Mouse (Mus musculus) T-helper 17 cell (primary cell): ENCODE results near the gene 1600014C23Rik.

Source experiments
- in situ Hi-C, 2 experiments: fragments of 300-600 bp; cut with MboI, MseI; formaldehyde crosslinking; loops; 1 replicate in 1 of 2; 2 replicates in 1 of 2; pipeline ENCODE4 v1.15.1; 2025; ENCODE audit warnings: high pct_unique_total_duplicates in 2 of 2

The 1600014C23Rik gene

DNA sequence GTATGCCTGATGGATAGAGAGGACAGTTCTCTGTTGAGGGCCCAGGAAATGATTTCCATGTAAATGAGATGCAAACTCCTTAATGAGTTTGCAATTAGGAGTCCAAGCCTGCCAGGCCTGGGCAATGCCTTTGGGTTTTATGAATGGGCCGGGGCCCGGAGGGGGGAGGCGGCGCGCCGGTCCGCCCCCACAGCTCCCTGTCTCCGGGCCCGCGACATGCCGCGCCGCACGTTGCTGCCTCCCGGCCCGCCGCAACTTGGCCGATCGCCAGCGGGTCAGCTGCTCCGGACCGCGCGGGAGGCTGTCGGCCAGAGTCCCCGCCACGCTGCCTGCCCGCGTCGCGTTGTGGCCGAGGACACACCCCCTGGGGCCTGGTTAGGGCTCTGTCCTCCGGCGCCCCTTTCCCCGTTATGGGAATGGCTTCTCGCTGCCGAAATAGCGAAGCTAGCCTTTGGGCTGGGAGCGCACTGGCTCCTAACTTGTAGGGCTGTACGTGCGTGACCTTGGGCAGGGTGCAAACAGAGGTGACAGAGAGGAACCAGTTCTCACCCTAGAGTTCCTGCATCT lies at the start of gene 1600014C23Rik:
Gene 1600014C23Rik, minus strand, starts transcription at position 110 of the 567 bp plus-strand sequence.
- in situ Hi-C loops, result loop anchor here in 1 of 2 experiments (5.0 kb wide), 1 partner anchor 398 kb away; no protein-coding TSS in a partner anchor

DNA sequence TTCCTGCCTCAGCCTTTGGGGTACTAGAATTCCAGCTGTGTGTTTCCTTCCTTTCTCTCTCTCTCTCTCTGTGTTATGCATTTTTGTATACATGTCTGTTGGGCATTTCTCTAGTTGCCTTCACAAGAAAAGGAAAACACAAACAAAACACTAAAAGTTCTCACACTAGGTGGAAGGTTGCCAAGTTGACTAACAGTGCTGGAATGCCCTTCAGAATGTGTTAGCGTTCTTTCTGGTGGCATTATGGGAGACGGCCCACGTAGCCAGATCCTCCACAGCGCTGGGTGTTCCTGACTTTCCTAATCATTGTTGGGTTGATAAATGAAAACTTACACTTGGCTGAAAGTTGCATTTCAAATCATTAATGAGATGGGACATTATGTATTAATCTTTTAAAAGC lies 44.8 kb upstream of the 1600014C23Rik start:
- in situ Hi-C loops, result no loop called here

DNA sequence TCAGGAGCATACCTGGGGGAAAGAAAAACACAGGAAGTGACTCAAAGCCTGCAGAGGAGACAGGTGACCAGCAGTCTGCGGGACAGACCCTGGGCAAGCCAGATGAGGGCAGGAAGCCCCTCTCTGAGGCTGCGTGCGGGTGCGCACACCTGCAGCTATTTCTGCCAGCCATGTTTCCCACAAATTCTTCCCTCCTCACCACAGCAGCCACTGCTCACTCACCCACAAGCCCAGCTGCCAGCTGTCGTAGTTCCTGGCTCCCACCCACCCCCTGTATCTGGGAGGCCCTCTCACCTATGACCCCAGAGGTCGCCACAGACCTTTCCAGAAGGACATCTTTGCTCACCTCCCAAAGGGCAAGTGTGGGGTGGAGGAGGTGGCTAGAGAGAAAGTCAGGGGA lies 43.8 kb upstream of the 1600014C23Rik start:
- in situ Hi-C loops, result no loop called here

DNA sequence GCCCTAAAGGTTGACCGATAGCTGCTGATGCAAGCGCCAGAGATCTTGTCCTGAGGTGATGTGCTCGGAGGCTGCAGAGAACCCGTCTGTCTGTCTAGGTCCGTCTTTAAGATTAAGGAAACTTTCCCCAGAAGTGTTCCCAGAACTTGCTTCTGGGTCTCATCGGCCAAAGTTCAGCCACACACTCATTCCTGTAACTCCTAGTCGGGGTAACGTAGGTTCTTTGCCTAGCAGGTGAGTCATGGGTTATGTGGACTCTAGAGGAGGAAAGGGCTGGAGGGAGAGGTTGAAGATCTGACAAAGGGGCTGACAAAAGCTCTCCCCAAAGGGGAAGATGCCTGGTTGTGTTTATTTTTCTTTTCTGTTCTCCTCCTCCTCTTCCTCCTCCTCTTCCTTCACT lies 42.5 kb upstream of the 1600014C23Rik start:
- in situ Hi-C loops, result no loop called here

DNA sequence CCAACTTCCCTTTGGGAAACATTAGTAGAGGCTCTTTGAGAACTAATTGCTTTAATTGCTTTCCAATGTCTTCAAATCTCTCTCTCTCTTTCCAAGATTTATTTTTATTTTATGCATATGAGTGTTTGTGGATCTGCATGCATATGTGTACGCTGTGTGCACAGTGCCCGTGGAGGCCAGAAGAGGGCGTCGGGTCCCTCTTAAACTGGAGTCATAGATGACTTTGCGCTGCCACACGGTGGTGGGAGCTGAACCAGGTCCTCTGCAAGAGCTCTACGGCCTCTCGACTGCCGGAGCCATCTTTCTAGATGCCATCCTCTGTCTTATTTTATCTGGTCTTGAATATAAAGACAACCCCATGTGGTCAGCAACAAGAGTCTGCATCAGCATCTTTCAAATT lies 41.8 kb upstream of the 1600014C23Rik start:
- in situ Hi-C loops, result no loop called here

DNA sequence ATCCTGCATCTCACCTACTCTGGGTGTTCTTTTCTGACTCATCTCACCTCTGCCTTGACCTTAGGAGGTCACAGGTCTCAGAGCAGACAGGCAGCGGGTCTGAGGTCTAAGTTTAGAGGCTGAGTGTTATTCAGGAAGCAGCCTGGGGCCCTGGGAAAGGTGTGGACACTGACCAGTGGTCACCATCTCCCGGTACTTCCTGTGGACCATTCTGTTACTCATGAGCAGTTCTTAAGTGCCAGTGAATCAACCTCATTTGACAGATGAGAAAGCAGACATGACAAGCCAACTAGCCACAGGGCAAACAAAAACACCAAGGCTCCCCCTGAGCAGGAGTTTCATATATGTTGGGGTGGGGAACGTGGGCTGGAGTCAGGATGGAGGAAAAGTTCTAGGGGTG lies 38.9 kb upstream of the 1600014C23Rik start:
- in situ Hi-C loops, result no loop called here

DNA sequence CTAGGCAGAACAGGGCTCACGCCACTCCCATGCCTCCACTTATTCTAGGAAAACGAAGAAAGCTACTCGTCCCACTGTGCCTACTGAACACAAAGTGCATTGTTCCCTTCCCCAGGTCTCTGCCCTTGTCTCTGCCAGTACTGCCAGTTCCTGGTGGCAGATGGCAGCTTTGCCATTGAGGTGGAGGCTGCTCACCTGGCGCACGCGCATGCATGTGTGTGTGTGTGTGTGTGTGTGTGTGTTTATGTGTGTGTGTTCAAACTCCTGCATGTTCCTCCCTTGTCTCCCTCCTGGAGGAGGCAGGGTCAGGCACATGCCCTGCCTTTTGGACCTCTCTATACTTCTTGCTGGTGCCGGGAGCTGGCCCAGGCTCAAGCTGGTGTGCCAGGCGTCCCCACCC lies 38.5 kb upstream of the 1600014C23Rik start:
- in situ Hi-C loops, result no loop called here

DNA sequence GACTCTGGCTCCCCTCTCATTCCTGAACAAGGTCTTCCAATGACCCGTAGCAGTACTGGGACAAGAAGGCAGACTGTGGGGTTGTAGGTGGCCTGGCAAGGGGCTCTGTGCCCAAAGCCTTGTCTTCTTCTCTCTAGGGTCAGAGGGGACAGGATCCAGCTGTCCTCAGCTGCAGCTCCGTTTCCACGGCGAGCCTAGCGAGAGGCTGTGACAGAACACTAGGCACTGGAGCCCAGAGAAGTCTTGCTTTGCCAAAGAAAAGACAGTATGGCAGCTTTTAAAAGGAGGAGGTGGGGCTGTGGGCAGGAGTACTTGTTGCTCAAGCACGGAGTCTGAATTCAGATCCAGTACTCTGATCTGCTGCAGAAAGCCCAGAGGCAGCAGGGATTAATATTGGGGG lies 36.8 kb upstream of the 1600014C23Rik start:
- in situ Hi-C loops, result no loop called here

DNA sequence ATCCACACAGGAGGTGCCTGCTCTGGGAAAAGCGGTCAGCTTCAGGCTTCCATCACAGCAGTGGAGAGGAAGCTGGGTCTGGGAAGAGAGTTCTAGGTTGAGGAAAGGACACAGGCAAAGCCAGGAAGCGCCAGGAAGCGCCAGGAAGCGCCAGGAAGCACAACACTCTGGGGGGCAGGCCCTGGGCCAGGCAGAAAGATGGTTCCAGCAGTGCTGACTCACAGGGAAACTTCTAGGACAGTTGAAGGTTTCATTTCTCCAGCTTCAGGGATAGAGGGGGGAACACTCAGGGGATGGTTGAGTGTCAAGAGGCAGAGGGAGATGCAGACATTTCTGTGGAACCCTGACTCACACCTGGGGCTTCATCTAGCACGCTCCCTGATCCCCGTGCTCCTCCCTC lies 36.2 kb upstream of the 1600014C23Rik start:
- in situ Hi-C loops, result no loop called here

DNA sequence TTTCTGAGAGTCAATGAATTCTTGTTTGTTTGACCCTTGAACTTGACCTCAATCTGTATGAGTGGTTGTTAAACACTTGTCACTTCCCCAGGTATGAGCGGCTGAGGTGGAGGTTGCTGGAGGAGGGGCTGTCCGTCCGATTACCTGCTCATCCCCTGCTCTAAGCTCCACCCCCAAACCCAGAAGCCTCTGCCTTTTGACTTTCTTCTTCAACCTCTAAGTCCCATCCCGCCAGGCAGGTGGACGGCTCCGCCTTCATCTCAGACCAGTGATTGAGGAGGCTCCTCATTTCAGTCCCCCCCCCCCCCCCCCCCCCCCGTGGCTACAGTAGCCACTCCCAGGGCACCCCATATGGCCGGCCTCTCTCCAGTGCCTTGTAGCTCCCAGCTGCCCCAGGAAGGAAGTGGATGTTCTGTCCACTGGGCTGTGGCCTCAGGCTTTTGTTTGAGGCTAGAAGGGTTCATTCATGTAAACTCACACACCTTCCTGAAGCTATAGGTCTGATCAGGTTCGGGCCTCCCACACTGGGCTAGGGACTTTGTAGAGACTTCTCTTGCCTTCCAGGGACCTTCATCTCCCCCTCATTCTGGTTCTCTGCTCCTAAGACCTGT lies 34.0 kb upstream of the 1600014C23Rik start:
- in situ Hi-C loops, result no loop called here

DNA sequence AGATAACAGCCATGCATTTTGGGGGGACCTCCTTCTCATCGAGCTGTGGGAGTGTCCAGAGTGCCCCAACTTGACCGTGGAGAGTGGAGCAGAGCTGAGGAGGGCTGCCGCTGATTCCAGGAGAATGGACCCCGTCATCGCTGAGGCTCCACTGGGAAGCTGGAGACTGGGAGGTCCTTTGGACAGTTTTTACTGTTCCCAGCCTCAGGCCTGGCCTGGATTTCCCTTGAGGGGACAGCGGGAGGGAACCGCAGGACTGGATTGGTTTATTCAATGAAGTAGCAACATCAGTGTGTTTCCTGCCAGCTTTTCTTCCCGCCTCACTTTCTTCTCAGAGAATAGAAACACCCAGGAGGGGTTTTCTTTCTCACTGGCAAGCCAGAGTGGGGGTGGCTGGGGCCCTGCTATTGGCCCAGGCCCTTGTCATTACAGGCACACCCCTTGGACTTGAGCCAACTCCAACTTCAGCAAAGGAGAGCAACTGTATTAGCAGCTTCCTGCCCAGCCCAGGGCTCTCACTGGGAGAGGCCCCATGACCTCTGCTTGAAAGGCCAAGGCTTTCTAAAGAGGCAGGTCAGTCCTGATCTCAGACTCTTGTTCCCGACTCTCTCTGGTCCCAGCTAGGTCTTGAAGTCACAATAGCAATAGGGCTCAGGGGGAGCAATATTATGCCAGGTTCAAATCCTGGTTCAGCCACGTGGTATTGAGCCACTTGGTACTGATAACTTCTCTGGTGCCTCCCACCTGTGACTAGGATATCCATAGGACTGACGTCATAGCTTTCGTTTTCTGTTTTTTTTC lies 33.3 kb upstream of the 1600014C23Rik start:
- in situ Hi-C loops, result no loop called here

DNA sequence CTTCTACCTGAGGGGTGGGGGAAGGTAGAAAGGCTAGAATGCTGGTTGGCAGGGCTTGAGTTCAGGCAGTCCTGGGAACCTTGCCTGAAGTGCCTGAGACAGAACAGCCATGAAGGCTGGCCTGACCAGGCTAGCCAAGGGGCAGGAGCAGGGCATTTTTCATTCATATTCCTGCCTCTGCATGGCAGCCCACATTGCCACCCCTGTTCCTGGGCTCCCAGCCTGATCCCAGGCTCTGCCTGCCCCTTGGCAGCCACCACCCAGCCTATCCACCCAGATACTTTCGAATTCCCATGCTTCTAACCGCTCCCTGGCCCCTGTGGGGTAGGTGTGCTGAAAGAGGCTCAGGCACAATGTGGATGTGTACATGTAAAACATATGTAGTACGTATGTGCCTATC lies 32.3 kb upstream of the 1600014C23Rik start:
- in situ Hi-C loops, result no loop called here

DNA sequence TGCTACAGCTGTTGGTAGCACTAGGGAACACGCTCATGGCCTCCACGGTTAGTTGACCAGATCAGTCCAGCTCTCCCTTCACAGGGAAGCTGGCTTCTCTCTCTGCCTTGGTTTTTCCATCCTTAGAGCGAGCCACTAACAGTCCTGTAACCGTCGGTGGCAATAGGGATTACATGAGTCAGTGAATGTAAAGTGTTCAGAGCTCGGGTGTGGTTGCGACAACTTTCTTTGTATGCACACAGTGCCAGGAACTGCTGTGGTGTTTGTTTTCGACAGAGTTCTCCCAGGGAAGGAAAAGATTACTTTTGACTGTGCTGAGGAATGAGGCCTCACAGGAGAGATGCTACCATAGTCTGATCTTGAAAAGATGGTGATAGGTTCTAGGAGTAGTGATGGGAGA lies 29.5 kb upstream of the 1600014C23Rik start:
- in situ Hi-C loops, result no loop called here

DNA sequence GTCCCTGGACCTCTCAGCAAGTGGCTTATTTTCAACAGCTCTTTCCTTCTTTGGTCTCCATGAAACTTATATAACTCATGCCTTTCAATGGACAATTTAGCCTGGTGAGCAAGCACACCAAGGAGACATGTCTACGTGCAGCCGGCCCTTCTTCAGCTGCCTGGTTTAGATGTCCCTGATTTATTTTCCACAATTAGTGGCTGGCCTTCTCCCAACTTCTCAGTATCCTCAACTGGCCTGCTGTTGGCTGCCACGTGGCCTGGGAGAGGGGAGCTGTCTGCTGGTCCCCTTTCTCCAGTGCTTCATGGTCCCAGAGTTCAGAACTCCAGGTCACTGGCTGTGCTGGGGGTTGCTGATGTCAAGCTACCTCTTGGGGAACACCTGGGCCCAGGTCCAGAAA lies 28.3 kb upstream of the 1600014C23Rik start:
- in situ Hi-C loops, result no loop called here

DNA sequence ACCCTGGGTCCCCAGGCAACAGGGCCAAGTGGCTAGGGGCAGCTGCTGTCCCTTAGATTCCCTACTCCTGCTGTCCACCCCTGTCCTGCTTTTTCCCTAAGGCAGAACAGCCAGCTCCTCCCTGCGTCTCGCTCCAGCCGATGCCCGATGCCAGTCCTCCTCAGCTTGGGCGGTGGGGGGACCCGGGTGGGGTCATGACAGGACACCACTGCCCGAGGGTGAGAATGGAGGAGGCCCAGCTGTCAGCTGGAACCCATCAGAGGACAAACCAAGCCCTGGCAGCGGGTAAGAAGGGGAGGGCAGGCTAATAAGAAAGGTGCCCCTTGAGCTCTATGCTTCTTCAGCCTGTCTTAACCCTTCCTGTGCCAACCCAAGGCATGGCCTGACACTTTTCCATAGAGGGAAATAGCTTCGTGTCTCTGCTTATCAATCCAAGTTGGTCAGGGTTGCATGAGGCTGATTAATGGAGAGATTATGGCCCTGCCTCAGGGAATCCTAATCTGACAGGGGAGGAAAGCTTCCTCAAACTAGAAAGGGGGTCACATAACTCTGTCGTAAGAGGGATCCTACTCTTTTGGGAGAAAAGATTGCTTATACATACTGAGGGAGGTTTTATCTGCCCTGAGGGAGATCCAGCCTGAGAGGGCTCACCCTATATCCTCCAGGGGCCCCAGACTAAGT lies 27.5 kb upstream of the 1600014C23Rik start:
- in situ Hi-C loops, result no loop called here

DNA sequence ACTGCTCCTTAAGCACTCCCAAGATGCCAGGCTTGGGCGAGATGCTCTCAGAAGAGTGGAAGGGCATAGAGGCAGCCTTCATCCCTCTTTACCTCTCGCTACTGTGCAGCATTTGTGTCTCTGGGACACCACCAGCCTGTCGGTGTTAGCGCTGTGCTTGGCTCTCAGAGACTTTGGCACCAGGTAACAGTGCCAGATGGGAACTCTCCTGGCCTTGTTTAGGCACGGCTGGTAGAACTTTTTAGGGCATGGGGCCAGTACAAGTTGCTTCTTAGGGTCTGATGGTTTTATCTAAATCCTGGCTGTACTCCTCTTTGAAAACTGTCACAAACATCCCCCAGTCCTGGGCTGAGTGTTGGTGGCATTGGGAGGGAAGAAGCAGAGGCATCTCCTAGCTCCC lies 26.1 kb upstream of the 1600014C23Rik start:
- in situ Hi-C loops, result loop anchor here in 1 of 2 experiments (10.0 kb wide), 1 partner anchor 1005 kb away; the partner anchor contains the start of gene Ptcra

DNA sequence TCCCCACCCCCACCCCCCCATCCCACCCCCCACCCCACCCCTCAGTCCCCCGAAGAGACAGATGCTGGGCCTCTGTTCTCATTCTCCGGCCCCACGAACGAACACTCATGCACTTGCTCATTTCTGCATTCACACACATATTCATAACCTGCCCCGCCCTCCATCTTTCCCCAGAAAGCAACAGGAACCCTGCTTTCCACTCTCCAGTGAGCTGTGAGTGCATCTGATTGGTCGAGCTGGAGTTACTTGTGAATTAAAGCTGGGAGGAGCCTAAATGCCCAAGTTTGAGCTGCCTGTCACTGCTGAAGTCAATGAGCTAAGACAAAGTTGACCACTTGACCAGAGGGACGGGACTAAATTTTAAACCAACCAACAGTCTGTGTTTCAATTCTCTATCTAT lies 25.2 kb upstream of the 1600014C23Rik start:
- in situ Hi-C loops, result loop anchor here in 1 of 2 experiments (10.0 kb wide), 1 partner anchor 1006 kb away; the partner anchor contains the start of gene Ptcra

DNA sequence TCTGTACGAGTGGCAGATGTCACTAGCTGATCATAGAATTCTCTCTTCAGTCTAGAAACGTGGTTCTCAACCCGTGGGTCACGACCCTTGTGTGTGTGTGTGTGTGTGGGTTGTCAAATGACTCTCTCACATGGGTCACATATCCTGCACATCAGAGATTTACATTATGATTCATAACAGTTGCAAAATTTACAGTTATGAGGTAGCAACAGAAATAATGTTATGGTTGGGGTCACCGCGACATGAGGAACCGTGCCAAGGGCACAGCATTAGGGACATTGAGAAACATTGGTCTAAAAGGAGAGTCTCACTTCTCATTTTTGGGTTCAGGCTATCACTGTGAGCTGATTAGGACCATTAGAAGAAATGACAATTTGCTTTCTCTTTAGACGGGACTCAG lies 24.3 kb upstream of the 1600014C23Rik start:
- in situ Hi-C loops, result loop anchor here in 1 of 2 experiments (10.0 kb wide), 1 partner anchor 1007 kb away; the partner anchor contains the start of gene Ptcra

DNA sequence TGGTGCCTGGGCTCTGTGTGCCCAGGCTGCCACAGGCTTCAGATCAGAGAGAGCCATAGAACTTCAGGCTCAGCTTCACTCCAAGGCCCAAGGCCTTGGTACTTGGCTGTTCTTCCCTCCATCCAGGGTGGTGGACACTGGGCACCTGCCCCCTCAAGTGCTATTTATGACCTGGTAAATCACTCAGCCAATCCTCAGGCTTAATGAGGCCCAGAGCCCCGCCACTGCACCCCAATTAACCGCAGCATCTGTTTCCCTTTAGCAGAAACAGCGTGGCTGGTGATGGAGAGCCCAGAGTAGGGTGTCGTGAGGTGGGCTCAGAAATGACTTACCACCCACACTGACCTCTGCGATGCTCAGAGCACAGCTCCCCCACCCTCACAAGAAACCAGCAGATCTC lies 23.2 kb upstream of the 1600014C23Rik start:
- in situ Hi-C loops, result loop anchor here in 1 of 2 experiments (10.0 kb wide), 1 partner anchor 1008 kb away; the partner anchor contains the start of gene Ptcra

DNA sequence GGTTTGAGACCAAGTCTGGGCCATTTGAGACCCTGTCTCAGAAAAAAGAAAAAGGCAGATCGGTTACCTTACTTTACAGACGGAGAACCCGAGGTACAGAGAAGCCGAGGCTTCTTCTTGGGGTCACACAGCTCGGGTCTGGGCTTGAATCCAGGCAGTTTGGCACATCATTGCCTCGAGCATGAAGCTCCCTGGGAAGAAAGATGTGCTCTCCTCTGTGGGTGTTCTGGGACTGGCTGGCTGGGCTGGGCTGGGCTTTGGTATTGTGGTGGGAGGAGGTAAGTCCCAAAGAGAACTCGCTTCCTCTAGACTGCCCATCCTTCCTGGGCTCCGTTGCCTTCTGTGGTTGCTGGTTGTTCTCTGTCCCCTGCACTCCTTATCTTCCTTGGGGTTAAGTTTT lies 22.7 kb upstream of the 1600014C23Rik start:
- in situ Hi-C loops, result loop anchor here in 1 of 2 experiments (10.0 kb wide), 1 partner anchor 1008 kb away; the partner anchor contains the start of gene Ptcra

DNA sequence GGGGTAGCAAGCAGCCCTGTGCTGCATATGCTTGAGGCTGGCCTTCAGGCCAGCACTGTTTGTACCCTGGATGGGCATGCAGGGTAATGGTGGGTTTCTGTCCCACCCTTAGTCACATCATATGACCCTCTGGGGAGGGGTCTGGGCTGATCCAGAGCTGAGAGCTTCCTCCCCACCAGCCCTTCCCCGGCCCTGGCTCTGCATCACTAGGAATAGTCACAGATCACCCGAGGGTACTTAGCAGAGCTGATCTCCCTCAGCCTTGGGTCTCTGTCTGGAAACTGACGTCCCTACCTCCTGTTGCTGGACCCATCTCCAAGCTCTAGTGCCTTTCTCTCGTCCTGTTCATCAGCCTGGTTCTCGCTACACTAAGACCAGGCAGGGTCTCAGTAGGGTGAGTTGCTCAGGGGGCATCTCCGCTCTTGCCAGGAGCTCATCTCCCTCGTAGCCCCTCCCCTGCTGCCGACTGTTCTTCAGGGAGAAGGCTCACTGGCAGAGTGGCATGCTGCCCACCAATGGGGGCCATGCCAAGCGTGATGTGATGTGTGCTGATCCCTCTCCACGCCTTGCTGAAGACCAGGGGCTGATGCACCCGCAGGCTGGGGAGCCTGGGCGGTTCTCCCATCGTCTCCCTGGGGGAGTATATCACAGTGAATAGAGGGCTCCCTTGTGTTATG lies 20.7 kb upstream of the 1600014C23Rik start:
- in situ Hi-C loops, result loop anchor here in 1 of 2 experiments (10.0 kb wide), 1 partner anchor 1010 kb away; the partner anchor contains the start of gene Ptcra
